Mouse (Mus musculus): ENCODE data around the gene Pradc1. TPM values are rescaled to one million over a fixed set of nuclear protein-coding genes. Genes with fewer than 3 reads are reported as not detected.

The Pradc1 gene
- polyA plus RNA-seq, 1 experiment = 3.6 TPM

DNA sequence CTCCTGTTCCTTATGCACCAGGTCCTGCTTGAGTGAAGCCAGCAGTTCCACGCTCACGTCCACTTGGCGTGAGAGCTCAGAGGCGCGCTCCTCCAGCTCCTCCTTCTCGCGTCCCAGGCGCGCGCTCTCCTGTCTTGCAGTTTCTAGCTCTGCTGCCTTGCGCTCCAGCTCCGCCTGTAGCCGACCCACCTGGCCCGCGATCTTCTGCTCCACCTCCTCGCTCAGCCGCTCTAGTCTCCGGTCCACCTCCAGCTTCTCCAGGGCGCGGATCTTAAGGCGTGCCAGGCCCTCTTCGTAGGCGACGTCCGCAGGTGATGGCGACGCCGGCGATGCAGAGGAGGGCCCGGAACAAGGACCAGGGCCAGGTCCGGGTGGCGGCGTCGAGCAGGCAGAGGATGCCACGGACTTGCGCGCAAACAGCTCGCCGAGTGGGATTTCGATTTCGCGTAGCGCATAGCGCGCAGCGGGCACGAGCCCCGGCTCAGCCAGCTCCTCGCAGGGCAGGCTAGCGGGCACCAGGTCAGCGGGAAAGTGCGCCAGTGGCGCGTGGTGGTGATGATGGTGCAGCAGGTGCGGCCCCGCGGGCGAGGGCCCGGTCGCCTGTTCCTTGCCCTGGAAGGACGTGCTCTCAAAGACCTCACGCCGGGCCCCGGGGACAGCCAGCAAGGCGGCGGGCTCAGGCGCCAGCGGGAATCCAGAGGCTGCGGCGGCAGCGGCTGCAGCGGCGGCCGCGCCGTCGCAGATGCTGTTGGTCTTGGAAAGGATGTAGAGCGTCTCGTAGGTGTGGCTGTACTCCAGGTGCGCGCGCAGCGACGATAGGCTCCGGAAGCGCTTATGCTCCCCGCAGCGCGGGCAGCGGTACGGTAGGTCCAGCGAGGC is 32.3 kb upstream of the Pradc1 start:
- TF ChIP-seq TAL1 (IDR thresholded peaks at IDR 0.05; ENCODE audit: low read length) (no peak), GATA1 (IDR thresholded peaks at IDR 0.05; ENCODE audit: low read length) (no peak)
- Histone ChIP-seq H3K4me1 (ENCODE audit: control insufficient read depth) (no peaks in the 10 kb centered on the region), H3K9me3 (ENCODE audit: control insufficient read depth, low read length) (peaks cover 2% of the 10 kb centered on the region; the same call in 1 of the 2 replicates), H3K36me3 (ENCODE audit: control insufficient read depth) (no peaks in the 10 kb centered on the region), H3K27me3 (ENCODE audit: control insufficient read depth) (peaks cover 52% of the 10 kb centered on the region), H3K4me3 (replicated peaks) (no peak overlapping the region)

DNA sequence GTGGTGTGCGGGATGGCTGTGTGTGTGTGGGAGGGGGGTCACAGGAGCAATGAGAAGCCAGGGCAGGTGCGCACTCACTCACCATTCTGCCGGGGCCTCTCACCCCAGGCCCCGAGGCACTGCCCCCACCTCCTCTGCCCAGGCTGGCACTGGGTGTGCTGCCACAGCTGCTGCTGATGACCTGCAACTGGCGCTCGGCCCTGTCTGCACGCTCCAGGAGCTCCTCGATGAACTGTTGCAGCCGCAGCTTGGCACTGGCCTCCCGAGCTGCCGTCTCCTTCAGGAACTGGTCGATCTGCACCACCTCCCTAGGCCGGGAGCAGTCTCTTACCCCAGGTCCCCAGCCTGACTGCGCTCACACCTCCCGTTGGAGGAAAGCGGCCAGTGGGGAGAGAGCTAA is 28.9 kb upstream of the Pradc1 start:
- Histone ChIP-seq H3K9me3 (ENCODE audit: control insufficient read depth, low read length) (peaks cover 2% of the 10 kb centered on the region; the same call in 1 of the 2 replicates), H3K36me3 (ENCODE audit: control insufficient read depth) (no peaks in the 10 kb centered on the region), H3K4me1 (ENCODE audit: control insufficient read depth) (no peaks in the 10 kb centered on the region), H3K27me3 (ENCODE audit: control insufficient read depth) (peaks cover 48% of the 10 kb centered on the region), H3K4me3 (replicated peaks) (no peak overlapping the region)
- no peak for TF ChIP-seq TAL1 (IDR thresholded peaks at IDR 0.05; ENCODE audit: low read length)

DNA sequence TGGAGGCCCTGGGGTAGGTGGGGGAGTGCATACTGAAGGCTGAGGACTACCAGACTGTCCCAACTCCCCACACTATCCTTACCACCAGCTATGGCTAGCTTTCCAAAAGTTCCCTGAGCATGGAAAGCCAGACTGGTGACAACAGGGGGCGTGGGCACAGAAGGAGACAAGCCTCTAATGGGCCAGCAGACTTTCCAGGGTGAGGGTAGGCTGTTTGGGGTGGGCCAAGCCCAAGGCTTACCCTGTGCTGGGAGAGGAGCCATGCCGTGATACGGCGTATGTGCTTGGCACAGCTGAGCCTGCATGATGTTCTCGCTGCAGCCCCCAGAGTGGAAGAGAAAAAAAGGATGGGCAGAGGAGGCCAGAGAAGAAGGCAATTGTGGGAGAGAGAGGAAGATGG is 28.2 kb upstream of the Pradc1 start:
- Histone ChIP-seq H3K4me3 (replicated peaks) (no peak overlapping the region), H3K27me3 (ENCODE audit: control insufficient read depth) (peaks cover 41% of the 10 kb centered on the region), H3K9me3 (ENCODE audit: control insufficient read depth, low read length) (peaks cover 2% of the 10 kb centered on the region; the same call in 1 of the 2 replicates), H3K36me3 (ENCODE audit: control insufficient read depth) (no peaks in the 10 kb centered on the region), H3K4me1 (ENCODE audit: control insufficient read depth) (no peaks in the 10 kb centered on the region)
- no peak for TF ChIP-seq GATA1 (IDR thresholded peaks at IDR 0.05; ENCODE audit: low read length)
- TF ChIP-seq TAL1 (IDR thresholded peaks at IDR 0.05; ENCODE audit: low read length) = no peak

- Histone ChIP-seq H3K27me3 (ENCODE audit: control insufficient read depth) (peaks cover 25% of the 10 kb centered on the region), H3K4me3 (replicated peaks) (no peak overlapping the region), H3K36me3 (ENCODE audit: control insufficient read depth) (no peaks in the 10 kb centered on the region), H3K4me1 (ENCODE audit: control insufficient read depth) (no peaks in the 10 kb centered on the region), H3K9me3 (ENCODE audit: control insufficient read depth, low read length) (peaks cover 2% of the 10 kb centered on the region; the same call in 1 of the 2 replicates)
- TF ChIP-seq GATA1 (IDR thresholded peaks at IDR 0.05; ENCODE audit: low read length) = no peak
- no peak for TF ChIP-seq TAL1 (IDR thresholded peaks at IDR 0.05; ENCODE audit: low read length)
Observed at GRCm38 (mm10) chr6:85478416-85478815, 26.6 kb upstream of the Pradc1 start.

- Histone ChIP-seq H3K36me3 (ENCODE audit: control insufficient read depth) (no peaks in the 10 kb centered on the region), H3K4me3 (replicated peaks) (no peak overlapping the region), H3K9me3 (ENCODE audit: control insufficient read depth, low read length) (peaks cover 2% of the 10 kb centered on the region; the same call in 1 of the 2 replicates), H3K27me3 (ENCODE audit: control insufficient read depth) (peaks cover 21% of the 10 kb centered on the region), H3K4me1 (ENCODE audit: control insufficient read depth) (no peaks in the 10 kb centered on the region)
- TF ChIP-seq TAL1 (IDR thresholded peaks at IDR 0.05; ENCODE audit: low read length) (no peak), GATA1 (IDR thresholded peaks at IDR 0.05; ENCODE audit: low read length) (no peak)
Observed at GRCm38 (mm10) chr6:85477366-85477917, 25.7 kb upstream of the Pradc1 start.

DNA sequence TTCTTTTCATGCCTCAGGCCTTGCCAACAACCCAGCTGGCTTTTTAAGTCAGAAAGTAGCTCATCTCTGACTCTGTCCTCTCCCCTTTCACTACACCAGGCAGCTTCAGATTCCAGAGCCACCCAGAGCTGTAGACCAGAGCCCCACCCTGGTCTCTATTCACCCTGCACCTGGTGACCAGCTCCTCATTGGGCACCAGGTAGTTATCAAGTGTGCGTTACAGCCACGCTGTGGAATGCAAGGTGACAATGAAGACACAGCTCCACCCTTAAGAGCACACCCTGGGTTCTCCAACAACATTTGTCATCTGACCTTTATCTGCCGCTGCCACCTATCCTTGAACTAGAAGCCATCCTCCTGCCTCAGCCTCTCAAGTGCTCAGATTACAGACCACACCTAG is 23.8 kb upstream of the Pradc1 start:
- Histone ChIP-seq H3K4me1 (ENCODE audit: control insufficient read depth) (no peaks in the 10 kb centered on the region), H3K36me3 (ENCODE audit: control insufficient read depth) (no peaks in the 10 kb centered on the region), H3K9me3 (ENCODE audit: control insufficient read depth, low read length) (no peaks in the 10 kb centered on the region), H3K4me3 (replicated peaks) (no peak overlapping the region), H3K27me3 (ENCODE audit: control insufficient read depth) (peaks cover 11% of the 10 kb centered on the region)
- TF ChIP-seq TAL1 (IDR thresholded peaks at IDR 0.05; ENCODE audit: low read length) (no peak), GATA1 (IDR thresholded peaks at IDR 0.05; ENCODE audit: low read length) (no peak)

GRCm38 (mm10) chr6:85472542-85472941 is 20.8 kb upstream of the Pradc1 start:
- H3K27me3 ChIP-seq (ENCODE audit: control insufficient read depth) = peaks cover 2% of the 10 kb centered on the region
- TF ChIP-seq TAL1 (IDR thresholded peaks at IDR 0.05; ENCODE audit: low read length) (no peak), GATA1 (IDR thresholded peaks at IDR 0.05; ENCODE audit: low read length) (no peak)
- no peaks in the 10 kb centered on the region for H3K9me3 ChIP-seq (ENCODE audit: control insufficient read depth, low read length)
- H3K36me3 ChIP-seq (ENCODE audit: control insufficient read depth) = peaks cover 26% of the 10 kb centered on the region
- no peaks in the 10 kb centered on the region for H3K4me1 ChIP-seq (ENCODE audit: control insufficient read depth)
- H3K4me3 ChIP-seq (replicated peaks) = no peak overlapping the region

DNA sequence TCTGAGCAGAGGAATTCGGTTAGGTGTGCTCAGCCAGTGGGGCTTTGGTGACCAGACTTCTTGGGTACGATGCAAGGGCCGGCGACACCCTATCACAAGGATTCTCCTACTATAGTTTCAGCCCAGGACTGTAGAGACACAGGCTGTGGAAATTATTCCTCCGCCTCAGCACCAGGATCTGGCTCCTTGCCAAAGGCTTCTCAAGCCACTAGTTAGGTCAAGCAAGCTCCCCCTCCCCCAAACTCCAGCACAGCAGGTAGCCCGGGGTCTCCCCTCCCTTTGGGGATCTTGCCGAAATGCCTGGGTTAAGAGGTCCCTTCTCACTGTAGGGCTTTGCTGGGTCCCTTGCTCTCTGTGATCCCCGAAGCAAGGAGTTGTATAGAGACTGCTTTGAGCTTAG is 20.2 kb upstream of the Pradc1 start:
- Histone ChIP-seq H3K9me3 (ENCODE audit: control insufficient read depth, low read length) (no peaks in the 10 kb centered on the region), H3K36me3 (ENCODE audit: control insufficient read depth) (peaks cover 32% of the 10 kb centered on the region), H3K4me3 (replicated peaks) (no peak overlapping the region), H3K27me3 (ENCODE audit: control insufficient read depth) (no peaks in the 10 kb centered on the region; the same call in 1 of the 2 replicates), H3K4me1 (ENCODE audit: control insufficient read depth) (no peaks in the 10 kb centered on the region)
- TF ChIP-seq TAL1 (IDR thresholded peaks at IDR 0.05; ENCODE audit: low read length) (no peak), GATA1 (IDR thresholded peaks at IDR 0.05; ENCODE audit: low read length) (no peak)

GRCm38 (mm10) chr6:85469660-85470430 is 18.1 kb upstream of the Pradc1 start:
- Histone ChIP-seq H3K9me3 (ENCODE audit: control insufficient read depth, low read length) (no peaks in the 10 kb centered on the region), H3K4me1 (ENCODE audit: control insufficient read depth) (no peaks in the 10 kb centered on the region), H3K36me3 (ENCODE audit: control insufficient read depth) (peaks cover 53% of the 10 kb centered on the region)

More at GRCm38 (mm10) chr6:85469660-85470430, 18.1 kb upstream of the Pradc1 start:
- Histone ChIP-seq H3K27me3 (ENCODE audit: control insufficient read depth) (no peaks in the 10 kb centered on the region; the same call in 1 of the 2 replicates), H3K4me3 (replicated peaks) (no peak overlapping the region)
- TF ChIP-seq TAL1 (IDR thresholded peaks at IDR 0.05; ENCODE audit: low read length) = no peak
- TF ChIP-seq GATA1 (IDR thresholded peaks at IDR 0.05; ENCODE audit: low read length) = no peak
